In the genomic region with DNA sequence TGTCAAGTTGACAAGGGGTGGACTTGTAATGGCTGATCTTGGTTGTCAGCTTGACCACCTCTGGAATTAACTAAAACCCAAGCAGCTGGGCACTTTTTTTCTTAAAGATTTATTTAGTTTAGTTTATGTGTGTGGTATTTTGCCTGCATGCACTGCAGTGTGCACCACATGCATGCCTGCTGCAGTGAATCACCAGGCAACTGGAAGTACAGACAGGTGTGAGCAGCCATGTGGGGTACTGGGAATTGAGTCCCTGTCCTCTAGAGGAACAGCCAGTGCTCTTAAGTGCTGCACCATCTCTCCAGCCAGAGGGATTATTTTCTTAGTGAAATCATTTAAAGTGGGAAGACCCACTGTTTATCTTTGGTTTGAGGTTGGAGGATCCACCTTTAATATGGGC, we compare ENCODE assay signal across 20 mouse cellular contexts. TPM values are rescaled to one million over a fixed set of nuclear protein-coding genes. Genes with fewer than 3 reads are reported as not detected.
DNase-seq lines count a peak whose midpoint lies in the region; TF ChIP-seq lines count a peak whose summit lies in the region.
"Had no signal": no experiment of that assay in that cellular context is flagged by ENCODE, and none has a peak within 500 bp of the region (broad histone marks: within the 10 kb centered on the region; RNA-seq: fewer than 3 reads in every experiment).

No protein-coding gene starts in this region.

- no peak for TF ChIP-seq EP300 in heart, adult 2 months (IDR thresholded peaks at IDR 0.05; ENCODE audit: insufficient read depth, low read depth, low read length)

- intact Hi-C loops in heart, adult 2 months (cut with DNase I): no loop called here

- H3K9ac ChIP-seq in heart, adult 2 months (ENCODE audit: low read depth, low read length): no peak overlapping the region
- H3K9ac ChIP-seq: embryonic facial prominence, embryonic 13.5 days; embryonic facial prominence, embryonic 15.5 days; forebrain, embryonic 12.5 days had no signal

- TF ChIP-seq CTCF in heart, adult 2 months (IDR thresholded peaks at IDR 0.05): no peak
- no peak for TF ChIP-seq CTCF in C2C12 (IDR thresholded peaks at IDR 0.05; ENCODE audit: control insufficient read depth, insufficient read depth, insufficient read length)

- H3K36me3 ChIP-seq in heart, adult 2 months (ENCODE audit: control insufficient read depth, insufficient read depth, low read length): no peaks in the 10 kb centered on the region; the same call in 1 of the 2 replicates
- H3K36me3 ChIP-seq in C2C12 (ENCODE audit: control insufficient read depth, insufficient read depth) (peaks cover 3% of the 10 kb centered on the region), myocyte (ENCODE audit: control insufficient read depth, insufficient read depth) (no peaks in the 10 kb centered on the region)
- H3K36me3 ChIP-seq: embryonic facial prominence, embryonic 15.5 days; forebrain, embryonic 12.5 days had no signal

- no peaks in the 10 kb centered on the region for H3K27me3 ChIP-seq in heart, adult 2 months (ENCODE audit: control insufficient read depth, insufficient read depth, low read length)
- H3K27me3 ChIP-seq in C2C12 (ENCODE audit: control insufficient read depth, insufficient read depth, insufficient read length) (no peaks in the 10 kb centered on the region), myocyte (ENCODE audit: control insufficient read depth, insufficient read depth, insufficient read length) (no peaks in the 10 kb centered on the region)
- H3K27me3 ChIP-seq: embryonic facial prominence, embryonic 13.5 days; embryonic facial prominence, embryonic 15.5 days; forebrain, embryonic 12.5 days had no signal

- peaks cover under 1% of the 10 kb centered on the region for H3K4me1 ChIP-seq in heart, adult 2 months (ENCODE audit: control insufficient read depth, insufficient read depth, low read length)
- H3K4me1 ChIP-seq: embryonic facial prominence, embryonic 15.5 days; forebrain, embryonic 12.5 days had no signal

- peaks cover 66% of the 10 kb centered on the region for H3K79me3 ChIP-seq in C2C12 (ENCODE audit: low read depth)

- H3K4me2 ChIP-seq in myocyte (ENCODE audit: low read depth): no peak overlapping the region
- H3K4me2 ChIP-seq: embryonic facial prominence, embryonic 13.5 days; embryonic facial prominence, embryonic 15.5 days; forebrain, embryonic 12.5 days had no signal

- H3ac ChIP-seq in C2C12 (ENCODE audit: control insufficient read depth, insufficient read length, low read depth) (no peak overlapping the region), myocyte (ENCODE audit: control insufficient read depth, insufficient read length) (no peak overlapping the region)

- H3K4me3 ChIP-seq in heart, adult 2 months: no peak overlapping the region
- H3K4me3 ChIP-seq in C2C12 (ENCODE audit: insufficient read depth, poor library complexity, severe bottlenecking) (no peak overlapping the region), myocyte (no peak overlapping the region)
- H3K4me3 ChIP-seq: embryonic facial prominence, embryonic 13.5 days; embryonic facial prominence, embryonic 15.5 days; erythroblast, embryonic 14.5 days; forebrain, embryonic 10.5 days; forebrain, embryonic 12.5 days had no signal

- DNase-seq in heart, adult 11 months: peak; percentile 60
- DNase-seq in heart, adult 2 months: no peak
- no peak for DNase-seq in adipocyte (ENCODE audit: low spot score)
- DNase-seq: adrenal gland, adult 8-10 months; adrenal gland, postnatal 14 days; adrenal gland, postnatal 36 days; B cell, adult 2 months; cerebellum, adult 11-12 months; cerebellum, adult 2 months; cerebellum, adult 9-10 months; cerebellum, postnatal 10 days; cerebellum, postnatal 25 days; embryo, embryonic 11 days had no signal

- H3K27ac ChIP-seq in heart, adult 2 months: no peak overlapping the region
- H3K27ac ChIP-seq: embryonic facial prominence, embryonic 13.5 days; embryonic facial prominence, embryonic 15.5 days; forebrain, embryonic 10.5 days; forebrain, embryonic 12.5 days had no signal

- no peak for TF ChIP-seq POLR2A in heart, adult 2 months (IDR thresholded peaks at IDR 0.05; ENCODE audit: insufficient read depth, low read depth, low read length)
- TF ChIP-seq POLR2A in myocyte (IDR thresholded peaks at IDR 0.05; ENCODE audit: insufficient read length, low read depth): no peak

- peaks cover 12% of the 10 kb centered on the region for H3K79me2 ChIP-seq in heart, adult 2 months (replicated peaks; ENCODE audit: control insufficient read depth, insufficient read depth, low read length)
- H3K79me2 ChIP-seq in C2C12 (ENCODE audit: control insufficient read depth, insufficient read depth) (peaks cover 100% of the 10 kb centered on the region), myocyte (ENCODE audit: control insufficient read depth, insufficient read depth) (peaks cover 93% of the 10 kb centered on the region)

TF ChIP-seq in C2C12, 6 proteins besides CTCF, POLR2A, EP300 and RAD21:
- TF ChIP-seq MYOD1 (IDR thresholded peaks at IDR 0.05; ENCODE audit: control insufficient read depth, insufficient read length, low read depth): peak; percentile 35
- TF ChIP-seq MYOG (IDR thresholded peaks at IDR 0.05; ENCODE audit: control insufficient read depth, extremely low read depth, insufficient read length): no peak

TF ChIP-seq in myocyte, 11 proteins besides CTCF, POLR2A, EP300 and RAD21:
- TF ChIP-seq CEBPB (IDR thresholded peaks at IDR 0.05; ENCODE audit: insufficient read depth, poor library complexity, severe bottlenecking) (no peak), USF1 (IDR thresholded peaks at IDR 0.05; ENCODE audit: low read depth) (no peak), REST (IDR thresholded peaks at IDR 0.05; ENCODE audit: insufficient read depth, insufficient read length) (no peak), MYOD1 (IDR thresholded peaks at IDR 0.05; ENCODE audit: control insufficient read depth in 1 of 3, insufficient read length in 2 of 3, low read depth in 2 of 3) (peak in 2 of 3 experiments; percentile 63 to 86), E2F4 (IDR thresholded peaks at IDR 0.05; ENCODE audit: insufficient read depth) (no peak), TCF3 (IDR thresholded peaks at IDR 0.05; ENCODE audit: insufficient read length, low read depth) (no peak), MYOG (IDR thresholded peaks at IDR 0.05; ENCODE audit: control insufficient read depth in 1 of 3, insufficient read depth in 1 of 3, insufficient read length in 2 of 3, low read depth in 2 of 3) (peak in 2 of 3 experiments; percentile 55 to 75), POLR2AphosphoS2 (IDR thresholded peaks at IDR 0.05; ENCODE audit: insufficient read length, low read depth) (no peak), MAX (IDR thresholded peaks at IDR 0.05; ENCODE audit: low read depth) (no peak)
TF ChIP-seq in myocyte: peak in this region for 2.

RNA-seq across cellular contexts. Expression of gene Cyfip1, which starts 23.5 kb away (rescaled TPM):
- total RNA-seq in heart, adult 2 months (2021): 10 to 100 TPM; 33.8 to 36.1 TPM
- 17.2 and 31.7 TPM in 2 replicates for polyA plus RNA-seq in heart, adult 2 months (2012; rRNA removed)
- polyA plus RNA-seq in C2C12 (2012; fragmentation: generic; extraction: Trizol) (47.9 TPM), myocyte (2012; fragmentation: generic; extraction: Trizol) (53.0 TPM)
